In the genomic region with DNA sequence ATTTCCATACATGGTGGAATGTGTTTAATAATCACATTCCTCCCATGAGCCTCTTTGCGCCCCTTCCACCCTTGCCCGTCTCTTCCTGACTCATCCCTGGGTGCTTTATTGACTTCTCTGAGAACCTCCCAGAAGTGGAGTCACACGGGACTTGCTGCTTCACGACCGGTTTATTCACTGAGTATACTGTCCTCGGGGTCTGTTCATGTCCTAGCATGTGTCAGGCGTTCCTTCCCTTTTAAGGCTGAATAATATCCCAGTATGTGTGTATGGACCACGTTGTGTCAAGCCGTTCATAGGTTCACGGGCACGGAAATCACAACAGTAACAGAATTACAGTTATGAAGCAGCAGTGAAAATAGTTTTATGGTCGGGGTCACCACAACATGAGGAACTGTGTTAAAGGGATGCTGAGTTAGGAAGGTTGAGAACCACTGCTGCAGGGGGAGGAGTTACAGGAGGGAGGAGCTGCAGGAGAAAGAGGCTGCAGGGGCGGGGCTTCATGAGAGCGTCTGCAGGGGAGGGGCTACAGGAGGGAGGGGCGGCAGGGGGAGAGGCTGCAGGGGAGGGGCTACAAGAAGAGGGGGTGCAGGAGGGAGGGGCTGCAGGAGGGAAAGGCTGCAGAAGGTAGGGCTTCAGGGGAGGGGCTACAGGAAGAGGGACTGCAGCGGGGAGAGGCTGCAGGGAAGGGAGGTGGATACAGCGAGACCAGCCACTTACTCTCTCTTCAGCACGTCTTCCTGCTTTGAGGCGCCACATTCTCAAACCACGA, we compare ENCODE assay signal across 8 mouse cellular contexts. TPM values are rescaled to one million over a fixed set of nuclear protein-coding genes. Genes with fewer than 3 reads are reported as not detected.
DNase-seq lines count a peak whose midpoint lies in the region; ATAC-seq and TF ChIP-seq lines count a peak whose summit lies in the region.

No protein-coding gene starts in this region.

- H3K27me3 ChIP-seq in E14TG2a.4 (ENCODE audit: insufficient read depth, low read length) = no peaks in the 10 kb centered on the region
- no peaks in the 10 kb centered on the region for H3K27me3 ChIP-seq in forebrain, postnatal 0 days (ENCODE audit: insufficient read depth, low read length)
- no peaks in the 10 kb centered on the region for H3K27me3 ChIP-seq in hindbrain, embryonic 16.5 days (replicated peaks; ENCODE audit: control insufficient read depth, insufficient read depth, low read length)
- H3K27me3 ChIP-seq in liver, embryonic 12.5 days (replicated peaks) = 0 out of 2 replicates have a peak, but pooled peaks cover 8% of the 10 kb centered on the region

- H3K4me2 ChIP-seq in forebrain, postnatal 0 days (ENCODE audit: low read depth) = peak overlapping the region; percentile 41
- H3K4me2 ChIP-seq in hindbrain, embryonic 16.5 days (ENCODE audit: low read length) = peak overlapping the region; percentile 47
- H3K4me2 ChIP-seq in liver, embryonic 12.5 days = peak overlapping the region; percentile 60

- peak; percentile 84 for DNase-seq in adrenal gland, postnatal 14 days
- peak; percentile 16 for DNase-seq in forebrain, postnatal 0 days
- DNase-seq in thymus, adult 18-20 months = peak; percentile 81 to 85
- DNase-seq in Muller cell, postnatal 12 days (ENCODE audit: inconsistent ontology term) = no peak

- H3K4me3 ChIP-seq in E14TG2a.4 (replicated peaks; ENCODE audit: low read length) = peak overlapping the region; percentile 72
- H3K4me3 ChIP-seq in forebrain, postnatal 0 days (ENCODE audit: low read depth, low read length) = peak overlapping the region; percentile 11; the same call in 1 of the 2 replicates
- peak overlapping the region; percentile 21; the same call in 1 of the 2 replicates for H3K4me3 ChIP-seq in hindbrain, embryonic 16.5 days (ENCODE audit: low read length)
- H3K4me3 ChIP-seq in liver, embryonic 12.5 days = peak overlapping the region; percentile 14

- no peaks in the 10 kb centered on the region for H3K36me3 ChIP-seq in E14TG2a.4 (ENCODE audit: insufficient read depth, low read length)
- H3K36me3 ChIP-seq in forebrain, postnatal 0 days (ENCODE audit: insufficient read depth) = no peaks in the 10 kb centered on the region
- H3K36me3 ChIP-seq in hindbrain, embryonic 16.5 days (ENCODE audit: control insufficient read depth, insufficient read depth, low read length) = no peaks in the 10 kb centered on the region
- no peaks in the 10 kb centered on the region for H3K36me3 ChIP-seq in liver, embryonic 12.5 days

- 21% methylated on average over 18 of the region's 20 CpGs for WGBS in forebrain, postnatal 0 days
- WGBS in hindbrain, embryonic 16.5 days = 24% methylated on average over 20 of the region's 20 CpGs
- whole genome bisulfite sequencing in liver, embryonic 12.5 days (ENCODE audit: insufficient replicate concordance) = 22% methylated on average over 20 of the region's 20 CpGs

- TF ChIP-seq CTCF in E14TG2a.4 (conservative IDR thresholded peaks at IDR 0.05; ENCODE audit: low read length) = no peak
- TF ChIP-seq CTCF in forebrain, postnatal 0 days (IDR thresholded peaks at IDR 0.05; ENCODE audit: low read depth) = no peak

- no peak for ATAC-seq in forebrain, postnatal 0 days
- ATAC-seq in hindbrain, embryonic 16.5 days = no peak; the same call in 1 of the 2 replicates
- ATAC-seq in liver, embryonic 12.5 days = peak; percentile 40
- ATAC-seq in monocyte, adult 5-6 weeks (replicated peaks; ENCODE audit: insufficient number of reproducible peaks, low FRiP score, low TSS enrichment, poor library complexity, severe bottlenecking) = peak; percentile 48

- H3K4me1 ChIP-seq in E14TG2a.4 (replicated peaks; ENCODE audit: low read depth, low read length) = peaks cover 75% of the 10 kb centered on the region
- no peaks in the 10 kb centered on the region; the same call in 1 of the 2 replicates for H3K4me1 ChIP-seq in forebrain, postnatal 0 days (ENCODE audit: insufficient read depth)
- H3K4me1 ChIP-seq in hindbrain, embryonic 16.5 days (ENCODE audit: control insufficient read depth, insufficient read depth, low read depth, low read length) = peaks cover 6% of the 10 kb centered on the region
- peaks cover 31% of the 10 kb centered on the region for H3K4me1 ChIP-seq in liver, embryonic 12.5 days

- no peak overlapping the region for H3K9ac ChIP-seq in forebrain, postnatal 0 days
- no peak overlapping the region; the same call in 1 of the 2 replicates for H3K9ac ChIP-seq in hindbrain, embryonic 16.5 days (ENCODE audit: low read depth, low read length)
- no peak overlapping the region for H3K9ac ChIP-seq in liver, embryonic 12.5 days

- no peak overlapping the region for H3K27ac ChIP-seq in forebrain, postnatal 0 days (ENCODE audit: low read depth, low read length)
- H3K27ac ChIP-seq in hindbrain, embryonic 16.5 days (ENCODE audit: low read depth, low read length) = no peak overlapping the region
- H3K27ac ChIP-seq in liver, embryonic 12.5 days = no peak overlapping the region

- H3K9me3 ChIP-seq in E14TG2a.4 (ENCODE audit: low read length) = peaks cover 9% of the 10 kb centered on the region; the same call in 1 of the 2 replicates
- no peaks in the 10 kb centered on the region for H3K9me3 ChIP-seq in forebrain, postnatal 0 days (ENCODE audit: low read length)
- H3K9me3 ChIP-seq in hindbrain, embryonic 16.5 days (ENCODE audit: control insufficient read depth, low read length) = no peaks in the 10 kb centered on the region
- no peaks in the 10 kb centered on the region for H3K9me3 ChIP-seq in liver, embryonic 12.5 days (replicated peaks)

RNA-seq across cellular contexts. Expression of a gene that starts 41.6 kb away (rescaled TPM):
- 0.38 and 0.52 TPM in 2 replicates for total RNA-seq in adrenal gland, postnatal 14 days (2021)
- 0.15 and 1.00 TPM in 2 replicates for total RNA-seq in forebrain, postnatal 0 days (2014; rRNA removed)
- polyA plus RNA-seq in forebrain, postnatal 0 days (2015; fragmentation: Nextera tagmentation; extraction: Ambion mirVana) = 0.16 TPM in 2 replicates
- polyA plus RNA-seq in hindbrain, embryonic 16.5 days (2015; fragmentation: Nextera tagmentation; extraction: Ambion mirVana) = 0.30 and 0.41 TPM in 2 replicates
- 0.37 and 0.39 TPM in 2 replicates for polyA plus RNA-seq in liver, embryonic 12.5 days (2016; fragmentation: Nextera tagmentation; extraction: Ambion mirVana)
- not detected in 3 replicates for total RNA-seq in monocyte, adult 5-6 weeks (2017)

Comparison
In these comparisons a context has a peak if more than half of its experiments do, and no peak if none do; other contexts are left out.
1. H3K4me3 ChIP-seq: peak in every context shown above with its lines; median percentile 72 in E14TG2a.4; 21 in hindbrain, embryonic 16.5 days; 14 in liver, embryonic 12.5 days; 11 in forebrain, postnatal 0 days.
2. ATAC-seq: peak in liver, embryonic 12.5 days (single experiment) and monocyte, adult 5-6 weeks (single experiment); none in forebrain, postnatal 0 days (single experiment) and hindbrain, embryonic 16.5 days (single experiment).
3. Peak in every context shown above with its lines, with median percentiles within 50 percentile points of each other: H3K4me2 ChIP-seq.